Mouse (Mus musculus): ENCODE measurements around the gene Wnt5b. TPM values are rescaled to one million over a fixed set of nuclear protein-coding genes. Genes with fewer than 3 reads are reported as not detected.

Wnt5b gene
- polyA plus RNA-seq, 1 experiment from 2014 or later = 0.18 TPM

- Histone ChIP-seq H3K9ac (ENCODE audit: low read depth, low read length) (no peak overlapping the region), H3K27ac (ENCODE audit: low read length) (no peak overlapping the region)
- WGBS (ENCODE audit: insufficient replicate concordance) = 70% methylated on average over 3 of the region's 3 CpGs
Measured at GRCm38 (mm10) chr6:119411511-119411910, 132.6 kb downstream of the Wnt5b start.

GRCm38 (mm10) chr6:119409766-119410165 lies 134.4 kb downstream of the Wnt5b start:
- Histone ChIP-seq H3K36me3 (ENCODE audit: control insufficient read depth, insufficient read depth) (no peaks in the 10 kb centered on the region), H3K27ac (ENCODE audit: low read length) (peak overlapping the region; percentile 29), H3K9ac (ENCODE audit: low read depth, low read length) (no peak overlapping the region), H3K9me3 (replicated peaks; ENCODE audit: control insufficient read depth, low read length) (no peaks in the 10 kb centered on the region), H3K4me2 (ENCODE audit: low read depth, low read length) (no peak overlapping the region), H3K27me3 (ENCODE audit: control insufficient read depth, insufficient read depth, low read depth, low read length) (no peaks in the 10 kb centered on the region), H3K4me3 (ENCODE audit: low read depth, low read length) (no peak overlapping the region), H3K4me1 (ENCODE audit: control insufficient read depth, low read depth, low read length) (peaks cover 6% of the 10 kb centered on the region)
- 23% methylated on average over 1 of the region's 1 CpGs for WGBS (ENCODE audit: insufficient replicate concordance)
- ATAC-seq (ENCODE audit: low read depth) = peak; percentile 81

More at GRCm38 (mm10) chr6:119411511-119411910, 132.6 kb downstream of the Wnt5b start:
- ATAC-seq (ENCODE audit: low read depth) = no peak
- peaks cover 6% of the 10 kb centered on the region for H3K4me1 ChIP-seq (ENCODE audit: control insufficient read depth, low read depth, low read length)
- no peak overlapping the region for H3K4me2 ChIP-seq (ENCODE audit: low read depth, low read length)
- no peaks in the 10 kb centered on the region for H3K9me3 ChIP-seq (replicated peaks; ENCODE audit: control insufficient read depth, low read length)
- H3K36me3 ChIP-seq (ENCODE audit: control insufficient read depth, insufficient read depth) = no peaks in the 10 kb centered on the region
- no peak overlapping the region for H3K4me3 ChIP-seq (ENCODE audit: low read depth, low read length)
- H3K27me3 ChIP-seq (ENCODE audit: control insufficient read depth, insufficient read depth, low read depth, low read length) = no peaks in the 10 kb centered on the region

DNA sequence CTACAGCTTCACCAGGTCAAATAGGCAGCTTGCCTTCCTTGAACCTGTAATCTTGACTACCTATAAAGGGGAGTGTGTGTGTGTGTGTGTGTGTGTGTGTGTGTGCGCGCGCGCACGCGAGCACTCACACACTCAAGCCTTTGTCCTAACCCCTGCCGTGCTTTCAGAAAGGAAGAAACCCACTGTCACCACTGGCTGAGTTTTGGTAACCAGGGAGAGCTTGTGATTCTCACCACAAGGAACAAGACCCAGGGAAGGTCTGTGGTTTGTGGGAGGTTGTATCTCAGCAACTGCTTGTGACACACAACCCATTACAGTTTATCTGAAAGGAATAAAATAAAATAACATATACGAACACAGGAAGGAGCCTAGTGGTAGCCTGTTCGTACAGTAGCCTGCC lies 135.6 kb downstream of the Wnt5b start:
- Histone ChIP-seq H3K9me3 (replicated peaks; ENCODE audit: control insufficient read depth, low read length) (no peaks in the 10 kb centered on the region), H3K4me3 (ENCODE audit: low read depth, low read length) (no peak overlapping the region), H3K36me3 (ENCODE audit: control insufficient read depth, insufficient read depth) (no peaks in the 10 kb centered on the region), H3K9ac (ENCODE audit: low read depth, low read length) (no peak overlapping the region), H3K4me2 (ENCODE audit: low read depth, low read length) (no peak overlapping the region), H3K4me1 (ENCODE audit: control insufficient read depth, low read depth, low read length) (peaks cover 6% of the 10 kb centered on the region), H3K27ac (ENCODE audit: low read length) (no peak overlapping the region), H3K27me3 (ENCODE audit: control insufficient read depth, insufficient read depth, low read depth, low read length) (no peaks in the 10 kb centered on the region)
- no peak for ATAC-seq (ENCODE audit: low read depth)
- WGBS (ENCODE audit: insufficient replicate concordance) = 45% methylated on average over 9 of the region's 9 CpGs

DNA sequence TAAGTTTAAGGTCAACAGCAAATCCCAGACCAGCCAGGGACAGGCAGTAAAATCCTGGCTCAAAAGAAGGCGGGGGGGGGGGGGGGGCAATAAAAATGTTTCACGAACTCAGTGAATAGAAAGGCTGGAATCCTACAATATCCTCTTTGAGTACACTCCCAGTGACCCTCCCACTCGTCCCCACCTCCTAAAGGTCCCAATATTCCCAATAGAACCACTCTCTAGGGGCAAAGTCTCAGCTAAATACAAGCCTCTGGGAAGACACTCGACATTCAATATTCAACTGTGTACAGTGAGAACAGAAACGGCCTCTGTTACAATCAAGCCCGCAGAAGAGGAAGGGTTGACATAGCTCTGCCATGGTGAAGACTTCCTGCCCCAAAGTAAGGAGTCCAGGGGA lies 136.3 kb downstream of the Wnt5b start:
- no peak overlapping the region for H3K27ac ChIP-seq (ENCODE audit: low read length)
- no peaks in the 10 kb centered on the region for H3K9me3 ChIP-seq (replicated peaks; ENCODE audit: control insufficient read depth, low read length)
- H3K36me3 ChIP-seq (ENCODE audit: control insufficient read depth, insufficient read depth) = no peaks in the 10 kb centered on the region
- H3K9ac ChIP-seq (ENCODE audit: low read depth, low read length) = no peak overlapping the region
- WGBS (ENCODE audit: insufficient replicate concordance) = 22% methylated on average over 6 of the region's 6 CpGs
- no peak overlapping the region for H3K4me2 ChIP-seq (ENCODE audit: low read depth, low read length)
- H3K27me3 ChIP-seq (ENCODE audit: control insufficient read depth, insufficient read depth, low read depth, low read length) = no peaks in the 10 kb centered on the region
- ATAC-seq (ENCODE audit: low read depth) = no peak
- peaks cover 10% of the 10 kb centered on the region for H3K4me1 ChIP-seq (ENCODE audit: control insufficient read depth, low read depth, low read length)
- H3K4me3 ChIP-seq (ENCODE audit: low read depth, low read length) = no peak overlapping the region

GRCm38 (mm10) chr6:119406528-119406927 lies 137.6 kb downstream of the Wnt5b start:
- WGBS (ENCODE audit: insufficient replicate concordance) = 72% methylated on average over 8 of the region's 8 CpGs
- H3K9ac ChIP-seq (ENCODE audit: low read depth, low read length) = no peak overlapping the region
- no peaks in the 10 kb centered on the region for H3K27me3 ChIP-seq (ENCODE audit: control insufficient read depth, insufficient read depth, low read depth, low read length)
- no peak overlapping the region for H3K4me3 ChIP-seq (ENCODE audit: low read depth, low read length)
- H3K27ac ChIP-seq (ENCODE audit: low read length) = no peak overlapping the region
- no peak for ATAC-seq (ENCODE audit: low read depth)
- H3K4me2 ChIP-seq (ENCODE audit: low read depth, low read length) = no peak overlapping the region
- no peaks in the 10 kb centered on the region for H3K36me3 ChIP-seq (ENCODE audit: control insufficient read depth, insufficient read depth)
- no peaks in the 10 kb centered on the region for H3K9me3 ChIP-seq (replicated peaks; ENCODE audit: control insufficient read depth, low read length)
- H3K4me1 ChIP-seq (ENCODE audit: control insufficient read depth, low read depth, low read length) = peaks cover 15% of the 10 kb centered on the region

- Histone ChIP-seq H3K27ac (ENCODE audit: low read length) (peak overlapping the region; percentile 42; the same call in 1 of the 2 replicates), H3K4me2 (ENCODE audit: low read depth, low read length) (no peak overlapping the region), H3K9ac (ENCODE audit: low read depth, low read length) (no peak overlapping the region), H3K4me3 (ENCODE audit: low read depth, low read length) (no peak overlapping the region), H3K27me3 (ENCODE audit: control insufficient read depth, insufficient read depth, low read depth, low read length) (no peaks in the 10 kb centered on the region), H3K36me3 (ENCODE audit: control insufficient read depth, insufficient read depth) (no peaks in the 10 kb centered on the region), H3K4me1 (ENCODE audit: control insufficient read depth, low read depth, low read length) (peaks cover 15% of the 10 kb centered on the region), H3K9me3 (replicated peaks; ENCODE audit: control insufficient read depth, low read length) (no peaks in the 10 kb centered on the region)
- WGBS (ENCODE audit: insufficient replicate concordance) = 58% methylated on average over 7 of the region's 7 CpGs
- ATAC-seq (ENCODE audit: low read depth) = 0 out of 2 replicates have a peak, but pooled peaks have one; percentile 17
Measured at GRCm38 (mm10) chr6:119405310-119405709, 138.8 kb downstream of the Wnt5b start.

GRCm38 (mm10) chr6:119404854-119405253 lies 139.3 kb downstream of the Wnt5b start:
- ATAC-seq (ENCODE audit: low read depth) = no peak
- 0 out of 2 replicates have a peak overlapping the region, but pooled peaks have one; percentile 38 for H3K27ac ChIP-seq (ENCODE audit: low read length)
- peaks cover 15% of the 10 kb centered on the region for H3K4me1 ChIP-seq (ENCODE audit: control insufficient read depth, low read depth, low read length)

DNA sequence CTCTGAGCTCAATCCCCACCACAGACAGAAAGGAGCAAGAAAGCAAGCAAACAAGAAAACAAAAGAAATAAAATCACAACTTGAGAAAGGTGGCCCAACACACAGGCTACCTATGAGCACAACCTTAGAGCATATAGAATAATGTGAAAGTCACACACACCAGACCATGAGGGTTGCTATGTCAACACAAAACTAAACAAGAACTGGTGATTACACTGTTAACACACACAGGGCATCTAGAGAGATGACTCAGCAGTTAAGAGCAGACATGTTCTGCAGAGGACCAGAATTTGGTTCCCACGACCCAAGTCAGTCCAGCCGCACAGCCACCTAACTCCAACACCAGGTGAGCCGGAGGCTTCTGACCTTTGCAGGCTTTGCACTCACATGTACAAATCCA lies 141.2 kb downstream of the Wnt5b start:
- 50% methylated on average over 3 of the region's 3 CpGs for WGBS (ENCODE audit: insufficient replicate concordance)
- H3K9me3 ChIP-seq (replicated peaks; ENCODE audit: control insufficient read depth, low read length) = no peaks in the 10 kb centered on the region
- ATAC-seq (ENCODE audit: low read depth) = peak; percentile 58

More at GRCm38 (mm10) chr6:119404854-119405253, 139.3 kb downstream of the Wnt5b start:
- Histone ChIP-seq H3K4me3 (ENCODE audit: low read depth, low read length) (no peak overlapping the region), H3K36me3 (ENCODE audit: control insufficient read depth, insufficient read depth) (no peaks in the 10 kb centered on the region), H3K4me2 (ENCODE audit: low read depth, low read length) (no peak overlapping the region), H3K9ac (ENCODE audit: low read depth, low read length) (no peak overlapping the region), H3K27me3 (ENCODE audit: control insufficient read depth, insufficient read depth, low read depth, low read length) (no peaks in the 10 kb centered on the region), H3K9me3 (replicated peaks; ENCODE audit: control insufficient read depth, low read length) (no peaks in the 10 kb centered on the region)
- 67% methylated on average over 4 of the region's 4 CpGs for WGBS (ENCODE audit: insufficient replicate concordance)

GRCm38 (mm10) chr6:119401545-119402304 lies 142.4 kb downstream of the Wnt5b start:
- H3K4me3 ChIP-seq (ENCODE audit: low read depth, low read length) = no peak overlapping the region
- H3K4me2 ChIP-seq (ENCODE audit: low read depth, low read length) = no peak overlapping the region
- ATAC-seq (ENCODE audit: low read depth) = no peak
- WGBS (ENCODE audit: insufficient replicate concordance) = 38% methylated on average over 8 of the region's 8 CpGs
- H3K4me1 ChIP-seq (ENCODE audit: control insufficient read depth, low read depth, low read length) = peaks cover 9% of the 10 kb centered on the region
- H3K27me3 ChIP-seq (ENCODE audit: control insufficient read depth, insufficient read depth, low read depth, low read length) = no peaks in the 10 kb centered on the region
- H3K27ac ChIP-seq (ENCODE audit: low read length) = no peak overlapping the region
- no peaks in the 10 kb centered on the region for H3K9me3 ChIP-seq (replicated peaks; ENCODE audit: control insufficient read depth, low read length)
- H3K9ac ChIP-seq (ENCODE audit: low read depth, low read length) = no peak overlapping the region
- no peaks in the 10 kb centered on the region; the same call in 1 of the 2 replicates for H3K36me3 ChIP-seq (ENCODE audit: control insufficient read depth, insufficient read depth)

More for the DNA sequence above, 141.2 kb downstream of the Wnt5b start:
- no peaks in the 10 kb centered on the region for H3K36me3 ChIP-seq (ENCODE audit: control insufficient read depth, insufficient read depth)
- no peak overlapping the region for H3K4me2 ChIP-seq (ENCODE audit: low read depth, low read length)
- H3K27me3 ChIP-seq (ENCODE audit: control insufficient read depth, insufficient read depth, low read depth, low read length) = no peaks in the 10 kb centered on the region
- H3K4me3 ChIP-seq (ENCODE audit: low read depth, low read length) = no peak overlapping the region
- no peak overlapping the region for H3K9ac ChIP-seq (ENCODE audit: low read depth, low read length)
- peaks cover 12% of the 10 kb centered on the region for H3K4me1 ChIP-seq (ENCODE audit: control insufficient read depth, low read depth, low read length)
- H3K27ac ChIP-seq (ENCODE audit: low read length) = no peak overlapping the region
